Mouse (Mus musculus) olfactory bulb, adult 2 months (tissue): ENCODE measurements around the gene Plcxd2.

Experiments
- CTCF ChIP-seq: fragments of 200-500 bp; IDR thresholded peaks from 2 replicates; pipeline ENCODE4 v1.5.1; 2012; ENCODE audit warnings: low read depth, mild to moderate bottlenecking, low read length, moderate library complexity; ENCODE audit not compliant: insufficient read depth
- POLR2A ChIP-seq: fragments of 200-500 bp; IDR thresholded peaks from 2 replicates; pipeline ENCODE4 v1.6.1; 2012; ENCODE audit warnings: mild to moderate bottlenecking, low read depth, low read length, moderate library complexity; ENCODE audit not compliant: insufficient read depth

GRCm38 (mm10) chr16:46046906-46047305, 36.9 kb upstream of the Plcxd2 start:
- TF ChIP-seq CTCF (no peak), POLR2A (no peak)
